In genomic region chr7:48965796-48966512, GRCm38 (mm10) we compare ENCODE assay signal across 15 mouse cellular contexts. TPM values are rescaled to one million over a fixed set of nuclear protein-coding genes. Genes with fewer than 3 reads are reported as not detected.
A peak's percentile ranks its signal among the peaks of the same experiment; 100 is the strongest.
DNase-seq lines count a peak whose midpoint lies in the region; ATAC-seq and TF ChIP-seq lines count a peak whose summit lies in the region.
"Had no signal": no experiment of that assay in that cellular context is flagged by ENCODE, and none has a peak within 500 bp of the region (broad histone marks: within the 10 kb centered on the region; RNA-seq: fewer than 3 reads in every experiment).

No protein-coding gene starts in this region.

- H3K4me3 ChIP-seq in embryonic facial prominence, embryonic 12.5 days: no peak overlapping the region
- peak overlapping the region; percentile 24 for H3K4me3 ChIP-seq in hindbrain, embryonic 15.5 days
- peak overlapping the region; percentile 21 for H3K4me3 ChIP-seq in midbrain, postnatal 0 days (ENCODE audit: low read depth, low read length)
- H3K4me3 ChIP-seq: heart, embryonic 12.5 days; left cerebral cortex, adult 2 months; liver, embryonic 12.5 days had no signal

- H3K36me3 ChIP-seq in embryonic facial prominence, embryonic 12.5 days: no peaks in the 10 kb centered on the region
- H3K36me3 ChIP-seq in hindbrain, embryonic 15.5 days: no peaks in the 10 kb centered on the region
- no peaks in the 10 kb centered on the region for H3K36me3 ChIP-seq in midbrain, postnatal 0 days (ENCODE audit: insufficient read depth, low read length)
- H3K36me3 ChIP-seq: heart, embryonic 12.5 days; liver, embryonic 12.5 days had no signal

- H3K9ac ChIP-seq in embryonic facial prominence, embryonic 12.5 days: no peak overlapping the region
- H3K9ac ChIP-seq in hindbrain, embryonic 15.5 days: no peak overlapping the region
- H3K9ac ChIP-seq in midbrain, postnatal 0 days (replicated peaks; ENCODE audit: low read length, poor library complexity, severe bottlenecking): peak overlapping the region; percentile 29
- H3K9ac ChIP-seq: heart, embryonic 12.5 days; liver, embryonic 12.5 days had no signal

- no peak for TF ChIP-seq CTCF in brain, embryonic 14.5 days (IDR thresholded peaks at IDR 0.05; ENCODE audit: borderline replicate concordance, extremely low read depth, insufficient read depth, insufficient read length)
- TF ChIP-seq CTCF in midbrain, postnatal 0 days (IDR thresholded peaks at IDR 0.05): no peak

- no peaks in the 10 kb centered on the region for H3K9me3 ChIP-seq in embryonic facial prominence, embryonic 12.5 days
- H3K9me3 ChIP-seq in hindbrain, embryonic 15.5 days: no peaks in the 10 kb centered on the region
- H3K9me3 ChIP-seq in midbrain, postnatal 0 days (ENCODE audit: low read length): no peaks in the 10 kb centered on the region
- H3K9me3 ChIP-seq: heart, embryonic 12.5 days; liver, embryonic 12.5 days had no signal

- H3K4me2 ChIP-seq in embryonic facial prominence, embryonic 12.5 days (replicated peaks): no peak overlapping the region
- peak overlapping the region; percentile 52 for H3K4me2 ChIP-seq in hindbrain, embryonic 15.5 days
- peak overlapping the region; percentile 46 for H3K4me2 ChIP-seq in midbrain, postnatal 0 days (ENCODE audit: low read depth, low read length, poor library complexity, severe bottlenecking)
- H3K4me2 ChIP-seq: heart, embryonic 12.5 days; liver, embryonic 12.5 days had no signal

- 33% methylated on average over 12 of the region's 12 CpGs for WGBS in embryonic facial prominence, embryonic 12.5 days
- WGBS in hindbrain, embryonic 15.5 days: 15% methylated on average over 12 of the region's 12 CpGs
- 15% methylated on average over 12 of the region's 12 CpGs for WGBS in midbrain, postnatal 0 days

- H3K4me1 ChIP-seq in embryonic facial prominence, embryonic 12.5 days: no peaks in the 10 kb centered on the region; the same call in 1 of the 2 replicates
- peaks cover 80% of the 10 kb centered on the region for H3K4me1 ChIP-seq in hindbrain, embryonic 15.5 days (replicated peaks)
- H3K4me1 ChIP-seq in midbrain, postnatal 0 days (ENCODE audit: insufficient read depth, low read length): peaks cover 30% of the 10 kb centered on the region; the same call in 1 of the 2 replicates
- H3K4me1 ChIP-seq: heart, embryonic 12.5 days; liver, embryonic 12.5 days had no signal

- H3K27ac ChIP-seq in embryonic facial prominence, embryonic 12.5 days: no peak overlapping the region
- peak overlapping the region; percentile 57 for H3K27ac ChIP-seq in hindbrain, embryonic 15.5 days (replicated peaks)
- no peak overlapping the region for H3K27ac ChIP-seq in midbrain, postnatal 0 days (ENCODE audit: low read depth, low read length)
- H3K27ac ChIP-seq: left cerebral cortex, adult 2 months; liver, embryonic 12.5 days had no signal

- TF ChIP-seq POLR2A in brain, embryonic 14.5 days (IDR thresholded peaks at IDR 0.05; ENCODE audit: borderline replicate concordance, extremely low read depth, insufficient read depth, insufficient read length, poor library complexity, severe bottlenecking): no peak

- DNase-seq in brain, embryonic 14.5 days (ENCODE audit: low read depth): peak; percentile 78
- DNase-seq in midbrain, postnatal 0 days (ENCODE audit: low spot score): peak; percentile 51
- no peak for DNase-seq in thymus, postnatal 10 days (ENCODE audit: low spot score in 2 of 2)
- DNase-seq in kidney, adult 9 months: no peak
- DNase-seq: gastrocnemius, postnatal 10 days; kidney, postnatal 25 days; lung, postnatal 10 days; thymus, adult 2 months had no signal

- peaks cover 54% of the 10 kb centered on the region for H3K27me3 ChIP-seq in embryonic facial prominence, embryonic 12.5 days
- no peaks in the 10 kb centered on the region for H3K27me3 ChIP-seq in hindbrain, embryonic 15.5 days
- no peaks in the 10 kb centered on the region for H3K27me3 ChIP-seq in midbrain, postnatal 0 days (ENCODE audit: insufficient read depth, low read length)

- peak; percentile 65; the same call in 1 of the 2 replicates for ATAC-seq in embryonic facial prominence, embryonic 12.5 days (ENCODE audit: insufficient number of reproducible peaks, insufficient read depth, low FRiP score, low TSS enrichment)
- ATAC-seq in hindbrain, embryonic 15.5 days (ENCODE audit: low FRiP score, low read depth): no peak
- ATAC-seq in midbrain, postnatal 0 days (ENCODE audit: low FRiP score): no peak
- no peak for ATAC-seq in megakaryocyte progenitor cell, adult 5-6 weeks (replicated peaks; ENCODE audit: poor library complexity)
- ATAC-seq: CD4-positive, CD25-positive, alpha-beta regulatory T cell, adult 4 months; liver, embryonic 12.5 days had no signal

RNA-seq across cellular contexts. Expression of gene Nav2, which starts 57.4 kb away (rescaled TPM):
- polyA plus RNA-seq in brain, embryonic 14.5 days (2012; rRNA removed): 10.1 and 28.3 TPM in 2 replicates
- polyA plus RNA-seq in embryonic facial prominence, embryonic 12.5 days (2016; fragmentation: Nextera tagmentation; extraction: Ambion mirVana): 14.2 and 14.7 TPM in 2 replicates
- 24.7 and 26.5 TPM in 2 replicates for polyA plus RNA-seq in hindbrain, embryonic 15.5 days (2015; fragmentation: Nextera tagmentation; extraction: Ambion mirVana)
- total RNA-seq in midbrain, postnatal 0 days (2014; rRNA removed): 53.8 and 67.5 TPM in 2 replicates
- 12.4 and 18.3 TPM in 2 replicates for polyA plus RNA-seq in midbrain, postnatal 0 days (2015; fragmentation: Nextera tagmentation; extraction: Ambion mirVana)
- 21.7 and 27.0 TPM in 2 replicates for total RNA-seq in megakaryocyte progenitor cell, adult 5-6 weeks (2015)
- total RNA-seq in megakaryocyte progenitor cell, adult 5-6 weeks (2017): 16.4 TPM in 2 replicates

Comparison
In these comparisons a context has a peak if more than half of its experiments do, and no peak if none do; other contexts are left out.
1. DNase-seq: peak in brain, embryonic 14.5 days (single experiment) and midbrain, postnatal 0 days (single experiment); none in thymus, postnatal 10 days (0 of 2) and kidney, adult 9 months (single experiment).